Mouse (Mus musculus): ENCODE measurements around the gene Txnrd3. TPM values are rescaled to one million over a fixed set of nuclear protein-coding genes. Genes with fewer than 3 reads are reported as not detected.

Txnrd3 gene
- total and polyA plus RNA-seq, 2 experiments from 2014 or later = 21.4 to 24.2 TPM

DNA sequence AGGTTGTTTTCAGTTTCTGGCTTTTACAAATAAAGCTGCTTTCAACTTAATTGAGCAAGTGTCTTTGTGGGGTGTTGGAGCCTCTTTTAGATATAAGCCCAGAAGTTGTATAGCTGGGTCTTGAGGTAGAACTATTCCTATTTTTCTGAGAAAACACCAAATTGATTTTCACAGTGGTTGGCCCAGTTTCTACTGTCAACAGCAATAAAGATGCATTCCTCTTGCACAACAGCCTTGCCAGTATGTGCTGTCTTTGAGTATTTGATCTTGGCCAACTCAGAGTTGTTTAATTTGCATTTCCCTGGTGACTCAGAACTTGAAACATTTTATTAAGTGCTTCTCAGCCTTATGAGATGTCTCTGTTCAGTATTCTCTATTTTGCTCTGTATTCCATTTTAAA, 74.3 kb downstream of the Txnrd3 start:
- Histone ChIP-seq H3K9me3 (ENCODE audit: low read length) (0 out of 2 replicates have a peak, but pooled peaks cover 4% of the 10 kb centered on the region), H3K4me3 (ENCODE audit: low read depth, low read length) (no peak overlapping the region), H3K27ac (ENCODE audit: low read depth, low read length) (no peak overlapping the region), H3K4me1 (ENCODE audit: insufficient read depth) (no peaks in the 10 kb centered on the region), H3K27me3 (ENCODE audit: insufficient read depth, low read length) (no peaks in the 10 kb centered on the region), H3K9ac (no peak overlapping the region), H3K36me3 (ENCODE audit: insufficient read depth) (no peaks in the 10 kb centered on the region), H3K4me2 (ENCODE audit: low read depth) (no peak overlapping the region)
- ATAC-seq = no peak
- no peak for TF ChIP-seq CTCF (IDR thresholded peaks at IDR 0.05; ENCODE audit: low read depth)
- DNase-seq = no peak

Other genes starting within 250 kb of the Txnrd3 start
- gene Chchd6, start 48.3 kb upstream of the Txnrd3 start, total RNA-seq (2014; rRNA removed) = 159 and 199 TPM in 2 replicates
- 210 and 211 TPM in 2 replicates for gene Chchd6, start 48.3 kb upstream of the Txnrd3 start, polyA plus RNA-seq (2015; fragmentation: Nextera tagmentation; extraction: Ambion mirVana)
- gene Vmn1r40, start 63.6 kb downstream of the Txnrd3 start, total RNA-seq (2014; rRNA removed) = not detected in 2 replicates
- gene Vmn1r40, start 63.6 kb downstream of the Txnrd3 start, polyA plus RNA-seq (2015; fragmentation: Nextera tagmentation; extraction: Ambion mirVana) = not detected in 2 replicates
- not detected in 2 replicates for gene Vmn1r41, start 96.8 kb downstream of the Txnrd3 start, total RNA-seq (2014; rRNA removed)
- gene Vmn1r41, start 96.8 kb downstream of the Txnrd3 start, polyA plus RNA-seq (2015; fragmentation: Nextera tagmentation; extraction: Ambion mirVana) = not detected in 2 replicates
- not detected in 2 replicates for gene Vmn1r42, start 232.4 kb downstream of the Txnrd3 start, total RNA-seq (2014; rRNA removed)
- gene Vmn1r42, start 232.4 kb downstream of the Txnrd3 start, polyA plus RNA-seq (2015; fragmentation: Nextera tagmentation; extraction: Ambion mirVana) = not detected in 2 replicates
- not detected in 2 replicates for gene Vmn1r43, start 232.4 kb downstream of the Txnrd3 start, total RNA-seq (2014; rRNA removed)
- gene Vmn1r43, start 232.4 kb downstream of the Txnrd3 start, polyA plus RNA-seq (2015; fragmentation: Nextera tagmentation; extraction: Ambion mirVana) = not detected in 2 replicates
- not detected in 2 replicates for gene Vmn1r44, start 239.7 kb downstream of the Txnrd3 start, total RNA-seq (2014; rRNA removed)
- not detected in 2 replicates for gene Vmn1r44, start 239.7 kb downstream of the Txnrd3 start, polyA plus RNA-seq (2015; fragmentation: Nextera tagmentation; extraction: Ambion mirVana)

Measured in forebrain, postnatal 0 days (tissue).